Mouse (Mus musculus) kidney, embryonic 14.5 days (tissue): ENCODE measurements at regions not wholly inside any gene's neighbourhood (a gene's known extent, or its start where the extent isn't known, plus 50 kb on each side); places are given as distances from the start of the nearest gene placed in this dataset.
A peak's percentile ranks its signal among the peaks of the same experiment; 100 is the strongest.

Experiments used
- ATAC-seq: fragments of 200-750 bp; cut with Nextera tagmentation; 2 replicates; pipeline ENCODE4 v1.8.0; 2017; ENCODE audit warnings: moderate number of reproducible peaks, mild to moderate bottlenecking, moderate TSS enrichment, moderate library complexity; ENCODE audit not compliant: low FRiP score, low TSS enrichment
- H3K27ac ChIP-seq: fragments of 300-500 bp; sonication (generic); 2 replicates; pipeline ENCODE4 v1.5.1; 2014; ENCODE audit warnings: low read depth, mild to moderate bottlenecking, low read length, moderate library complexity, mixed read lengths
- H3K27me3 ChIP-seq: fragments of 300-500 bp; sonication (generic); 2 replicates; pipeline ENCODE4 v1.6.1; 2014; ENCODE audit warnings: mild to moderate bottlenecking, low read length; ENCODE audit not compliant: control insufficient read depth, insufficient read depth
- H3K36me3 ChIP-seq: fragments of 300-500 bp; sonication (generic); 2 replicates; pipeline ENCODE4 v1.6.1; 2014; ENCODE audit warnings: low read length, mixed read lengths; ENCODE audit not compliant: control insufficient read depth, insufficient read depth
- H3K4me1 ChIP-seq: fragments of 300-500 bp; sonication (generic); 2 replicates; pipeline ENCODE4 v1.6.1; 2014; ENCODE audit warnings: low read length, mixed read lengths; ENCODE audit not compliant: control insufficient read depth, insufficient read depth
- H3K4me2 ChIP-seq: fragments of 300-500 bp; sonication (generic); replicated peaks from 2 replicates; pipeline ENCODE4 v1.6.1; 2014; ENCODE audit warnings: low read depth, mild to moderate bottlenecking, low read length
- H3K4me3 ChIP-seq: fragments of 300-500 bp; sonication (generic); 2 replicates; pipeline ENCODE4 v1.5.1; 2014; ENCODE audit warnings: mild to moderate bottlenecking, low read length
- H3K9ac ChIP-seq: fragments of 300-500 bp; sonication (generic); 2 replicates; pipeline ENCODE4 v1.6.1; 2014; ENCODE audit warnings: low read depth, mild to moderate bottlenecking, low read length, moderate library complexity
- H3K9me3 ChIP-seq: fragments of 300-500 bp; sonication (generic); 2 replicates; pipeline ENCODE4 v1.6.1; 2016; ENCODE audit warnings: low read length; ENCODE audit not compliant: control insufficient read depth
- WGBS: fragments of 180-500 bp; shearing (Covaris S2); extraction: QIAGEN DNeasy Blood & Tissue Kit; methylation state at CpG from one replicate; pipeline ENCODE4 v1.1.7; 2014; 5-methylcytosine and 5-hydroxymethylcytosine counted together

DNA sequence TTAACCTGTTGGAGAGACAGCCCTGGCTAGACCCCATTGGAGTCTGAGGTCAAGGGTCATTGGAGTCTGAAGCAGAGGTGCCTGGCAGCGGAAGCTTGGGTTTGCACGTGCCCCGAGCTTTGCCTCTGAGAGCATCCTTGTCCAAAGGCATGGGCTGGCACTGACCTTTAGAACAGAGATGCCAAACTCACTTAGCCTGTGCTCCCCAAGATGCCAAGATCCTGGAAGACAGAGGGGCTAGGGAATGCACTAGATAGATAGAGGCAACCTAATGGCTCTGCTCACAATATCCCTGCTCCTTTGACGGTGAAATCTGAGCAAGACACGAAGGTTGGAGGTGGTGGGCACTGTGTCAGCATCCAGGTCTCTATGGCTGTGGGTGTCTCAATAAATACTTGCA, 75.1 kb downstream of the Gadd45g start:
- no peak overlapping the region for H3K4me2 ChIP-seq
- no peak overlapping the region for H3K4me3 ChIP-seq
- H3K9ac ChIP-seq = no peak overlapping the region
- no peak for ATAC-seq
- H3K36me3 ChIP-seq = no peaks in the 10 kb centered on the region
- peaks cover 40% of the 10 kb centered on the region for H3K4me1 ChIP-seq
- H3K9me3 ChIP-seq = no peaks in the 10 kb centered on the region
- 37% methylated on average over 5 of the region's 5 CpGs for WGBS
- peak overlapping the region; percentile 63; the same call in 1 of the 2 replicates for H3K27ac ChIP-seq
- no peaks in the 10 kb centered on the region for H3K27me3 ChIP-seq

DNA sequence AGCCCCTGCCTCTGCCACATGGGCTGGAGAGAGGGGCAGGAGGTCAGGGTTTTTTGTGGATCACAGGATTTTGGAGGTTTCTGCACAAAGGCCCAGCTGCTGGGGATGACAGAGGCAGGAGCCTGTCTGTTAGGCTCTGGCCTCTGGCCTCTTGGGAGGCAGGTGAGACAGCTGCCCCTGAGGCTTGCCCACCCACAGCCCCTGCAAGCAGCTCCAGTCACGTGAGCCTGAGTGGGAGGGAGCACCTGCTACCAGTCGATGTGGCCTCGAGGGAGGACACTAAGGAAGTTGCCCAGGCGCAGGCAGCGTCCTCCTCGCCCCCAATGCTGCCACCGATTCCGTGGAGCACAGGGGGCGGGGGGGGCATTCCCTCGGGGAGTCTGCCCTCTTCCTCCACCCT, 80.3 kb downstream of the Gadd45g start:
- Histone ChIP-seq H3K4me3 (no peak overlapping the region), H3K4me1 (0 out of 2 replicates have a peak, but pooled peaks cover 2% of the 10 kb centered on the region), H3K9me3 (no peaks in the 10 kb centered on the region), H3K9ac (no peak overlapping the region), H3K36me3 (no peaks in the 10 kb centered on the region), H3K27me3 (no peaks in the 10 kb centered on the region), H3K27ac (no peak overlapping the region), H3K4me2 (no peak overlapping the region)
- ATAC-seq = no peak
- WGBS = 45% methylated on average over 10 of the region's 10 CpGs

DNA sequence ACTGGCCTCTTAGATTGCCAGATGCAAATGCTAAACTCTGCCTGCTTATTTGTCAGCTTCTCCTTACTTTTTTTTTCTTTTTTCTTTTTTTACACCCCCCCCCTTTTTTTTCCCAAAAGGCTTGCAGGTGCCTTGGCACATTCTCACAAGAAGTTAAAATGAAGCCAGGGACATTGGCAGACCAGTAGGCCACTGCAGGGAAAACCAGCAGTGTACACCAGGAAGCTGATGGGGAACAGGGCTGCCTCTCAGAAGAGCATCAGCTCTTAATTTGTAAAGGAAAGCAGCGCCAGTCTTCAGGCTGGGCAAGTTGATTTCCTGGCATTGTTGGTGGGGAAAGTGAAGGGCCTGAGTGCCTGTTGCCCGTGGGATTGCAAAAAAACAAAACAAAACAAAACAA, 83.3 kb downstream of the Gadd45g start:
- Histone ChIP-seq H3K9me3 (no peaks in the 10 kb centered on the region), H3K36me3 (no peaks in the 10 kb centered on the region), H3K27ac (no peak overlapping the region), H3K27me3 (no peaks in the 10 kb centered on the region), H3K4me3 (no peak overlapping the region), H3K4me1 (0 out of 2 replicates have a peak, but pooled peaks cover 2% of the 10 kb centered on the region), H3K9ac (no peak overlapping the region), H3K4me2 (no peak overlapping the region)
- no peak for ATAC-seq
- 71% methylated on average over 2 of the region's 2 CpGs for WGBS

DNA sequence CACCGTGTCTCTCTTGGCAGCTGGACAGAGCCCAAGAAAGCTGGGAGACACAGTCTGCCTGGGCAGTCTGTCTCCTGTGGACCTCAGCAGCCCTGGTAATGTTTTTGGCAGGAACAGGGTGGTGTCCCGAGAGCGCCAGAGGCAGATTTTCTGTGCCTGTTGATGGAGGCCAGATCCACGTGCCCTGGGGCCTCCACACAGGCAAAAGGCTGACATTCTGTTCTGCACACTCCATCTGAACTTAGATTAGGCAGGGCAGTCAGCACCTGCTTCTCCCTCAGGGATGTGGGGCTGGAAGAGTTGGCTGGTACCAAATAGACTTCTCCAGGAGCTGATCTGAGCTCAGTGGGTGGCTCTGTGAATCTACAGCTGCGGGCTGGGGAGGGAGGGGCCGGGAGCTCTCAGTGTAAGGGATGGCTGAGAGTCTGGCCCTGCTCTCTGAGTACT, 83.8 kb downstream of the Gadd45g start:
- H3K9ac ChIP-seq = no peak overlapping the region
- ATAC-seq = no peak
- no peaks in the 10 kb centered on the region for H3K9me3 ChIP-seq
- no peak overlapping the region for H3K27ac ChIP-seq
- WGBS = 58% methylated on average over 6 of the region's 6 CpGs
- 0 out of 2 replicates have a peak, but pooled peaks cover 2% of the 10 kb centered on the region for H3K4me1 ChIP-seq
- no peaks in the 10 kb centered on the region for H3K27me3 ChIP-seq
- H3K4me2 ChIP-seq = no peak overlapping the region
- H3K36me3 ChIP-seq = no peaks in the 10 kb centered on the region
- no peak overlapping the region for H3K4me3 ChIP-seq

DNA sequence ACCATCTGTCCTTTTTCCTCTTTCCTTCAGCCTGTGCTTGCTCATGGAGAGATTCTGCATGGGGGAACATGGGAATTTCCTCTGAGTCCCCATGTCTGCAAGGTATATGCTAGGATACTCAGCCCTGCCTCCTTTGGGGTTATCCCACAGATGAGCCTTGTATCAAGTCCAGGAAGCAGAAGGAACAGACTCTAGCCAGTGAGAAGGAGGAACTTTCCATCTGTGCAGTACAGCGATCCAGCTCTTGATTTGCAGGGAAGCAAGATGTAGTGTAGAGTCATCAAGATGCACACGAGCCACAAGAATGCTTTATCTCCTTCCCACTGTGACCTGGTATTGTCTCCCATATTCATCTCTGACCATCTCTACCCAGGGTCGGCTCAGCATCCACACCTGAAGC, 84.5 kb downstream of the Gadd45g start:
- Histone ChIP-seq H3K27ac (no peak overlapping the region), H3K4me2 (no peak overlapping the region), H3K27me3 (no peaks in the 10 kb centered on the region), H3K9me3 (no peaks in the 10 kb centered on the region), H3K4me3 (no peak overlapping the region), H3K4me1 (0 out of 2 replicates have a peak, but pooled peaks cover 2% of the 10 kb centered on the region), H3K9ac (no peak overlapping the region), H3K36me3 (no peaks in the 10 kb centered on the region)
- WGBS = 80% methylated on average over 3 of the region's 3 CpGs
- ATAC-seq = no peak

DNA sequence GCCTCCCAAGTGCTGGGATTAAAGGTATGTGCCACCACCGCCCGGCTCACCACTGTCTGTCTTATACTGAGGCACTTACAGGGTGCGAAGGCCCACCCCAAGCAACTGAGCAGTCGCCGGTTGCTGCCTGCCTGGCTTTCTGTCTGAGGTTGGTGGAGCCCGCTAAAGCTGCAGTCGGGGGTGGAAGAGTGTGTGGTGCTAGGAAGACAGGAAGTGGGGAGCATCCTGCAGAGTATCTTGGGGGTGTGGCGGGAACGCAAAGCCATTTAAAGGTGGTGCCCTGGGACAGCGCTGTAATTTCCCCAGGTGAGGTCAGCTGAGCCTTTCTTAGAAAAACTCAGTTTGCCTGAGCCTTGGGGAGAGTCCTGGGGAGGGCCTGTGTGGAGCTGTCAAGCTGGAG, 89.3 kb downstream of the Gadd45g start:
- no peaks in the 10 kb centered on the region for H3K27me3 ChIP-seq
- H3K27ac ChIP-seq = no peak overlapping the region
- no peaks in the 10 kb centered on the region for H3K9me3 ChIP-seq
- no peaks in the 10 kb centered on the region for H3K36me3 ChIP-seq
- no peak overlapping the region for H3K4me2 ChIP-seq
- no peak for ATAC-seq
- H3K4me1 ChIP-seq = peaks cover 5% of the 10 kb centered on the region; the same call in 1 of the 2 replicates
- no peak overlapping the region for H3K4me3 ChIP-seq
- 87% methylated on average over 10 of the region's 10 CpGs for WGBS
- no peak overlapping the region for H3K9ac ChIP-seq

DNA sequence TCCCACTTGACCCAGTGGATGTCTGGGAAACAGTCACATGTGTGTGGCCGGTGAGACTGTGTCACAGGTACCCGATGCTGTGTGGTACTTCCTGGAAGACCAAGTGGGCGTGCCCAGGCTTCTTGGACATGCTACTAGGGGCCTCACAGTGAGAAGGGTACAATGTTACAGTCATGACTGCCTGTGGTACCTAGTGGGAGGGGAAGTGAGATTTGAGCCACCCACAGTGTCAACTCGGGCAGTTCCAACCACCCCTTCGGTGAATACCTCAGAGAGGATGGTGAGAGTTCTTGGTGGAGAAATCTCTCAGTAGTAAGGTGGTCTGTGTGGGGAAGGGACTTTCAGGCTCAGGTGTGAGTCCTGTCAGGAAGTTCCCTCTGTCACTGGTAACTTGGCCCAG, 90.0 kb downstream of the Gadd45g start:
- Histone ChIP-seq H3K36me3 (no peaks in the 10 kb centered on the region), H3K9ac (no peak overlapping the region), H3K9me3 (no peaks in the 10 kb centered on the region), H3K27ac (no peak overlapping the region), H3K4me3 (no peak overlapping the region), H3K27me3 (no peaks in the 10 kb centered on the region), H3K4me2 (no peak overlapping the region), H3K4me1 (peaks cover 5% of the 10 kb centered on the region; the same call in 1 of the 2 replicates)
- no peak for ATAC-seq
- 82% methylated on average over 5 of the region's 5 CpGs for WGBS

DNA sequence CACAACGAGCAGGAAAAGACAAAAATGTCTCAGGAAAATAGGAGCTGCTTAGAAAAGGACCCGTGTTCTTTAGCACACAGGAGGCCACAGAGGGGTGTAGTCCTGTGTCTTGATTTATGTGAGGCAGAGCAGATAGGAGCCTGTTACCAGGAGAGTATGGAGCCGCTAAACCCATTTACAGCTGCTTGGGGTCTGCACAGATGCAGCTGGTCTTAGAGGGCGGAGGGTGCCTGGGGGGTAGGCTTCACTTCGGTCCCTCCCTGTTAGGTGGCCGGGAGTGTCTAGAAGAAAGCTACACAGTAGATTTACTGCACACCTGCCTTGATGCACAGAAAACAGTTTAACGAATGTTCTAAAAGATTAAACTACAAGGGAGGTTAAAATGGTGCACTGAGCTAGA, 91.4 kb downstream of the Gadd45g start:
- no peak overlapping the region for H3K27ac ChIP-seq
- peaks cover 5% of the 10 kb centered on the region; the same call in 1 of the 2 replicates for H3K4me1 ChIP-seq
- no peak overlapping the region for H3K4me2 ChIP-seq
- no peaks in the 10 kb centered on the region for H3K36me3 ChIP-seq
- no peak overlapping the region for H3K4me3 ChIP-seq
- no peaks in the 10 kb centered on the region for H3K27me3 ChIP-seq
- no peak overlapping the region for H3K9ac ChIP-seq
- 18% methylated on average over 7 of the region's 7 CpGs for WGBS
- no peak; the same call in 1 of the 2 replicates for ATAC-seq
- no peaks in the 10 kb centered on the region for H3K9me3 ChIP-seq

DNA sequence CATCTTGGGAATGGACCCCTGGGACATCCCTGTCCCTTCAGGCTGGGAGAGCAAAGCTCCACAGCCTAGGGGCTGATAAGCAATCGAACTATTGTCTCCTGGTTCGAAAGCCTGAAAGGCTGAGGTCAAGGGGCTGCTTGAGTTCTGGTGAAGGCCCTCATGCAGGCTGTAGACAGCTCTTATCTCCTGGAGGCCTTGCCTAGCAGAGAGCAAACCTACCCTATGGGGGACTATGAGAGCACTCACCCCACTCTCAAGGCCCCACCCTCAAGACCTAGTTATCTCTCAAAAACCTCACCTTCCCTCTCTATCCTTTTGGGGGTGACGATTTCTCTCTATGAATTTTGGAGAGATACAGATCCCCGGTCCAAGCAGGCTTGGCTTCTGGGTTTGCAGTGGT, 92.8 kb downstream of the Gadd45g start:
- no peak for ATAC-seq
- Histone ChIP-seq H3K27ac (no peak overlapping the region), H3K4me1 (peaks cover 5% of the 10 kb centered on the region; the same call in 1 of the 2 replicates), H3K4me2 (no peak overlapping the region), H3K9ac (no peak overlapping the region), H3K27me3 (no peaks in the 10 kb centered on the region), H3K9me3 (no peaks in the 10 kb centered on the region), H3K36me3 (no peaks in the 10 kb centered on the region), H3K4me3 (no peak overlapping the region)
- 95% methylated on average over 4 of the region's 4 CpGs for WGBS
